Mouse (Mus musculus): ENCODE measurements around the gene Rai14.
"Not testable (repeated sequence)": the region's sequence is repeated elsewhere in the genome, so short reads cannot be mapped to it uniquely, and the experiment has no call there.

Rai14 gene

GRCm38 (mm10) chr15:10533361-10533760 lies 181.1 kb downstream of the Rai14 start:
- DNase-seq (ENCODE audit: low spot score), result not testable (repeated sequence)

GRCm38 (mm10) chr15:10531352-10531751 lies 183.1 kb downstream of the Rai14 start:
- no peak for DNase-seq (ENCODE audit: low spot score)

- DNase-seq (ENCODE audit: low spot score), result no peak
These were observed 188.5 kb downstream of the Rai14 start for GRCm38 (mm10) chr15:10525896-10526295.

Measured in spleen, adult 12 weeks (tissue).